Mouse (Mus musculus) gastrocnemius, postnatal 36 days (tissue): ENCODE results near the gene Runx3. TPM values are rescaled to one million over a fixed set of nuclear protein-coding genes. Genes with fewer than 3 reads are reported as not detected.
"Not testable (repeated sequence)": the region's sequence is repeated elsewhere in the genome, so short reads cannot be mapped to it uniquely, and the experiment has no call there.

ENCODE experiments used
- DNase-seq, 2 experiments: peaks; one replicate each; pipeline ENCODE4 v3.0.0; 2022
- intact Hi-C: fragments of 180-260 bp; cut with DNase I; formaldehyde crosslinking; loops from one replicate; pipeline ENCODE4 v1.15.1; 2025
- total RNA-seq, 2 experiments: library from RNA; stranded (reverse); gene quantifications; 2 replicates each; pipeline ENCODE4 v1.2.3; 2021

Runx3 gene
- total RNA-seq, 2 experiments from 2014 or later, result 0.12 to 0.23 TPM

GRCm38 (mm10) chr4:135166413-135167225 is 46.2 kb downstream of the Runx3 start:
- no peak for DNase-seq
- intact Hi-C loops, result no loop called here

- intact Hi-C loops, result no loop called here
- no peak for DNase-seq
Measured at GRCm38 (mm10) chr4:135167816-135168527, 47.5 kb downstream of the Runx3 start.

DNA sequence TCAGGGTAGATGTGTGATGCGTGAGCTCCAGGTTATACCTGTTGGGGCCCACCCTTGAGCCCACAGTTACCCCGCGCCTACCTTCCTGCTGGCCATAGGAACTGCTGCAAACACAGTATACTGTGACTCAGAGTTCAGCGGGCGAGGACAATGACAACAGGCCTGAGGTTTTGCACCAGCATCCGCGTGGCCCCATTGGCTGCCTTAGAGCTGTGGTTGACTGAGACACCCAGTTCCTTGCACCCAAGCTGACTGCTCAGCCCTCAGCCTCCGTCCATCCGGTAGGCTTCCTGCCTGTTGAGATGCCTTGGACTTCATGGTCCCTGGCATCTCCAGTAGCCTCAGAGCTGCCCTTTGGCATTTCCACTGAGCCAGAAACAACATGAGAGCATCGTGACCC is 48.6 kb downstream of the Runx3 start:
- DNase-seq, result no peak
- intact Hi-C loops, result no loop called here

DNA sequence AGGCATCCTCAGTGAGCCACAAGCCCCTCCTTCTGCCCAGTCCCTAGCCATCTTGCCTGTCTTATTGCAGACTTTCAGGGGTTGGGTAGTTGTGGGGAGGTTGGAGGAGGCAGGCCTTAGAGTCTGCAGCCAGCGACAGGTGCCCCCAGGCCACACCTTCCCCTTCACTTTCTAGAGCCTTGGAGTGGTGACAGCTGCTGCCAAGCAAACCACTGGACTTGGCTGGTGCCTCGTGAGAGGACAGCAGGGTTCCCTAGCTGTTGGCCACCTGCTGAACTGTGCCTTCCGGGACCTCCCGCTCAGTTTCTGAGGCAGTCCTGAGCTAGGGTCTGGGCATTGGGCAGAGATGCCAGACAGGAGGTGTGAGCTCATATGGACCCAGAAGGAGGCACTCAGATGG is 49.0 kb downstream of the Runx3 start:
- intact Hi-C loops, result no loop called here

GRCm38 (mm10) chr4:135171304-135171875 is 50.9 kb downstream of the Runx3 start:
- intact Hi-C loops, result no loop called here
- no peak for DNase-seq

More for the DNA sequence above, 49.0 kb downstream of the Runx3 start:
- DNase-seq, result no peak

GRCm38 (mm10) chr4:135175406-135176120 is 55.1 kb downstream of the Runx3 start:
- intact Hi-C loops, result no loop called here
- no peak for DNase-seq

GRCm38 (mm10) chr4:135177568-135177967 is 57.1 kb downstream of the Runx3 start:
- intact Hi-C loops, result no loop called here
- no peak for DNase-seq

GRCm38 (mm10) chr4:135179077-135179481 is 58.6 kb downstream of the Runx3 start:
- intact Hi-C loops, result no loop called here
- no peak for DNase-seq

GRCm38 (mm10) chr4:135181819-135182218 is 61.4 kb downstream of the Runx3 start:
- intact Hi-C loops, result no loop called here
- no peak for DNase-seq

DNA sequence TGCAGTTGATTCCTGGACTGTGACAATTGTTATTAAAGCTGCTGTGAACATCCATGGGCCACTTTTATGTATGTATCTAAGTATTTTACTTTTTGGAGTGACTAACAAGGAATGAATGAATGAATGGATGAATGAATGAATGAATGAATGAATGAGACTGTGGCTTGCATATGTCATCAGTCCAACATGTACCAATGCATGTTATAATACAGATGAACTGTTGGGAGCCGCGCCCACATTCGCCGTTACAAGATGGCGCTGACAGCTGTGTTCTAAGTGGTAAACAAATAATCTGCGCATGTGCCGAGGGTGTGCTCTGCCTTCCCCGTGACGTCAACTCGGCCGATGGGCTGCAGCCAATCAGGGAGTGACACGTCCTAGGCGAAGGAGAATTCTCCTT is 63.8 kb downstream of the Runx3 start:
- DNase-seq, intact Hi-C loops: not testable (repeated sequence)

DNA sequence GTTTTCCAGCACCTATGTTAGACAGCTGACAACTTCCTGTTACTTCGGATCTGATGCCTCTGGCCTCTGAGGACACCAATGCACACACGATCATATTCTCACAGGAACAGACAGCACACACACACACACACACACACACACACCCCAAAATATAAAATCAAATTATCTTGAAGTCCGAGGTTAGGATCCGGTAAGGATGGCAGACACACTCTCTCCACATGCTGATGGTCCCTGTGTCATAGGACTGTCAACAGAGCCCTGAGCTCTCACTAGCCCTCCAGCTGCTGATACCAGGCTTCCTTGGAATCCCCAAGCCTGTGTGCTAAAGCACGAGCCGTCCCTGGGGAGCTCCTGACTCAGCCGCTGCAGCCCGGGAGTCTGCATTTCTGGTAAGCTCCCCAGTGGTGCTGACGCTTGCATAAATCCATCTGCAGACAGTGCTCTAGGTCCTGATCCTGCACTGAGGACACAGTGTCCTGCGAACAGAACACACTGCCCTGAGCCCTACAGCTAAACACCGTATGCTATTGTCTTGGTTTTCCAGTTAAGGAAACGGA is 69.1 kb downstream of the Runx3 start:
- intact Hi-C loops, result no loop called here
- peak in 1 of 2 experiments; percentile 41 for DNase-seq

DNA sequence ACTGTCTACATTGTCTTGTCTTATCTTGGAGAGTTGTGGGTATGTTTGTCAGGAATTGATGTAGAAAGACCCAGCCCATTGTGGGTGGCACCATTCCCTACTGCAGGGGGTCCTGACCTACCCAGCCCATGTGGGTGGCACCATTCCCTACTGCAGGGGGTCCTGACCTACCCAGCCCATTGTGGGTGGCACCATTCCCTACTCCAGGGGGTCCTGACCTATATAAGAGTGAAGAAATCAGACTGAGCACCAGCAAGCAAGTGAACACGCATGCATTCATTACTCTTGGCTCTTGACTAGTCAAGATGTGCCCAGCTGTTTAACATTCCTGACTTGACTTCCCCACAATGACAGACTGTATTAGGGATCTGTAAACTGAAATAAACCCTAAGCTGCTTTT is 69.9 kb downstream of the Runx3 start:
- DNase-seq, result no peak
- intact Hi-C loops, result no loop called here

- intact Hi-C loops, result no loop called here
- DNase-seq, result no peak
Measured at GRCm38 (mm10) chr4:135191185-135191584, 70.7 kb downstream of the Runx3 start.

DNA sequence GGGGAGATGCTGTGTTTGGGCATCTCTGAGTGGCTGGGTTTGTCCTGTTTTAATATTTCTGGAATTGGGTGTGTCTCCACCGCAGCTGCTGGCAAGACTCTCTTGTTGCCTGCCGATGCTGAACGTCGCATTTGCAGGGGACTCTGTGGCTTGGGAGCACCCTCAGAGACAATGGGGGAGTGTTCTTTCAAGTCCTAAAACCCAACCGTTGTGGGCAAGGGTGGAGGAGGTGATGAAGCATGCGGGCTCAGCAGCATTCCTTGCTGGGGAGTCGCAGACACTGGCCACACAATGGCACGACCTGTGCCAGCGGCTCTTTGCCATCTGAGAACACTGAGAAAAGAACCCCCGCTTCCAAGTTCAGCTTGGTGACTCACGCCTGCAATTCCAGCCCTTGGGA is 71.2 kb downstream of the Runx3 start:
- no peak for DNase-seq
- intact Hi-C loops, result no loop called here

DNA sequence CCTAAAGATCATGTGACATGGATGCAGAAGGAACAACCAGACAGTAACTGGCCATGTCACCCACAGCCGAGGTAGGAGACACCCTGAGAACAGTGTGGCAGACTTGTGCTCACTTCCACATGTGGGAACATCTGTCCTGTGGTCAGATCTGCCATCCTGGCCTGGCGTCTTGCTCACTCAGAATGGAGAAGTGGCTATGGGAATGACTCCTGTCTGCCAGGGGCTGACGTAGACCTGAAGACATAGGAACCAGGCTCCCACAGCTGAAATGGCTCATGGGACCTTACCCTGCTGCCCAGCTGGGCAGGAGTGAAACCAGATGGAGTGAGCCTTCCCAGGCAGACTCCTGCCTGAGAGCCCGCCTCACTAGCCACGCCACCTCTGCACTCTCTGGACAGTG is 72.4 kb downstream of the Runx3 start:
- intact Hi-C loops, result no loop called here
- DNase-seq, result no peak

DNA sequence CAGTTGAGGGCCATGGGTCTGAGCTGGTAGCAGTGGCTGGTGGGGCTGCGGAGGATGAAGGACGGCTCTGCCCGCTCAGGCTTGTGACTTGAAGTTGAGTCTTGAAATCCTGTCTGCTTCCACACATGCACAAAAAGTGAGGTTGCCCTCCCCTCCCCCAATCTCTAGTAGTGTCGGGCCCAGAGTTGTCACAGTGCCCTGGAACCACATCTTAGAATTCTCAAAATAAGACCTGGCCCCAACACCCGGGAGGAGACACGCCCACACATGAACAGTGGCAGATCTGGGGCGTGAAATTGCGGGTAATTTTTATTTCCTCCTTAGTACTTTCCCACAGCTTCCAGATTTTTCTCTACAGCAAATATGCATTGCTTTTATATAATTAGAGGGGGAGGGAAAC is 77.4 kb downstream of the Runx3 start:
- intact Hi-C loops, result no loop called here
- no peak for DNase-seq

DNA sequence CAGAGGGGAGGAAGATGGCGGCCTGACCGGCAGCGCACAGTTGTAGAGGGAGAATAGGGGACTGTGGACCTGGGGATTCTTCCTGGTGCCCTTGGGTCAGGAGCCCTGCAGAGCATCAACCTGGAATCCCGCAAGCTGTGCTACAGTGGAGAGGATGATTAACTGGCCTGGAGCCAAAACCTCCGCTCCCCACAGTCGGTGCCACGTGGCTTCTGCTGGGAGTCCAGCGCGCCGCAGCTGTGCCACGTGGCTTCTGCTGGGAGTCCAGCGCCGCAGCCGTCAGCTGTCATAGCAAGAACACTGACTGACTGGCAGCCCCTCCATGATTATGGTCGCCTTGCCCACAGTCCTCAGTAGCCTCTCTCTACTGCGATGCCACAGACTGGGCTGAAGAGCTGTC is 81.3 kb downstream of the Runx3 start:
- DNase-seq, result no peak
- intact Hi-C loops, result no loop called here

GRCm38 (mm10) chr4:135203279-135203678 is 82.8 kb downstream of the Runx3 start:
- no peak for DNase-seq
- intact Hi-C loops, result no loop called here

- DNase-seq, result no peak
- intact Hi-C loops, result no loop called here
Measured at GRCm38 (mm10) chr4:135203806-135204560, 83.5 kb downstream of the Runx3 start.

DNA sequence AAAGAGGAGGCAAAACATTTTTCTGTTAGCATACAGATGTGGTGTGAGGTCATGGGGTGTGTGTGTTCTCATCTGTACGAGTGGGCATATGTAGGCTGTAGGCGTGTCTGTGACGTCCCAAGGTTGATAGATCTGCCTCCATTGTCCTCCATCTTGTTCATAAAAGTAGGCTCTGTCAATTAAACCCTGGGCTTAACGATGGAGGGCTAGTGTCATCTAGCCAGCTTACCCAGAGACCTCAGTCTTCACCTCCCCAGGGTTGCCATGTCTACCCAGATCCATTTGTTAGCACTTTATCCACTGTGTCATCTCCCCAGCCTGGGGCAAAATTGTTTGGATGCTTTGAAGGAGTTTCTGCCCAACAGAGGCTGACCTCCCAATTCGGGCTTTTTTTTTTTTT is 84.2 kb downstream of the Runx3 start:
- intact Hi-C loops, result no loop called here

More for the DNA sequence above, 84.2 kb downstream of the Runx3 start:
- no peak for DNase-seq
